ENCODE assay signal across 26 mouse cellular contexts in the genomic region with DNA sequence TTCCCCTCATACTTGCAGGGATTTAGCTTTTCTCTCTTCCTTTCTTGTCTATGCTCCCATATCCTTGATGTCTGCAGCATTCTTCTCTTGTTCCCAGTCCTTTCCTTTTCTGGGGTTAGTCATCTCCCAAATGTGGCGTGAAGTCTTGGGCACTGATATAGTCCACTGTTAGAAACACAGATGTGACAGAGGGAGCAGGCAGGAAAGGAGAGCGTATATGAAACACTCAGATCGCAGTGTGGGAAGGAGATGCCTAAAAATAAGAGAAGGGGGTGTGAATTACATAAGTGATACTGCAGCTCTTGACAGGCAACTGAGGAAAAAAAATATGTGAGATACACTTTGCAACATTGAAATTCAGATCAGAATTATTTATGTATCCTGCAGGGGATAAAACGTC. TPM values are rescaled to one million over a fixed set of nuclear protein-coding genes. Genes with fewer than 3 reads are reported as not detected.
A peak's percentile ranks its signal among the peaks of the same experiment; 100 is the strongest.
DNase-seq lines count a peak whose midpoint lies in the region; ATAC-seq and TF ChIP-seq lines count a peak whose summit lies in the region.
"Had no signal": no experiment of that assay in that cellular context is flagged by ENCODE, and none has a peak within 500 bp of the region (broad histone marks: within the 10 kb centered on the region; RNA-seq: fewer than 3 reads in every experiment).

No protein-coding gene starts in this region.

- H3K9ac ChIP-seq in lung, postnatal 0 days (replicated peaks; ENCODE audit: low read depth), result no peak overlapping the region
- H3K9ac ChIP-seq: embryonic facial prominence, embryonic 13.5 days; heart, embryonic 15.5 days; limb, embryonic 13.5 days; liver, embryonic 14.5 days had no signal

- 0 out of 2 replicates have a peak, but pooled peaks cover 9% of the 10 kb centered on the region for H3K27me3 ChIP-seq in lung, postnatal 0 days (replicated peaks; ENCODE audit: insufficient read depth, low read length)

- no peak for TF ChIP-seq EP300 in lung, postnatal 0 days (IDR thresholded peaks at IDR 0.05)

- H3K4me1 ChIP-seq in lung, postnatal 0 days (ENCODE audit: insufficient read depth, low read depth, low read length), result no peaks in the 10 kb centered on the region; the same call in 1 of the 2 replicates

- 68% methylated on average over 4 of the region's 4 CpGs for WGBS in lung, postnatal 0 days

- DNase-seq in layer of hippocampus, adult 18-20 months (ENCODE audit: low spot score in 2 of 2), result peak; percentile 35 to 73
- no peak for DNase-seq in layer of hippocampus, adult 9-10 months (ENCODE audit: low spot score)
- peak; percentile 54 to 67 for DNase-seq in left cerebral cortex, adult 18-20 months (ENCODE audit: low spot score in 2 of 2)
- peak; percentile 50 to 79 for DNase-seq in right cerebral cortex, postnatal 10 days (ENCODE audit: low spot score in 2 of 2)
- no peak for DNase-seq in gastrocnemius, adult 2 months
- DNase-seq in lung, postnatal 0 days (ENCODE audit: low spot score), result no peak
- DNase-seq: adrenal gland, postnatal 10 days; B cell, adult 2 months; cerebellum, adult 18-20 months; heart, adult 2 months; kidney, adult 2 months; kidney, postnatal 25 days; midbrain, embryonic 14.5 days; thymus, adult 18-20 months had no signal

- no peaks in the 10 kb centered on the region for H3K36me3 ChIP-seq in lung, postnatal 0 days (ENCODE audit: insufficient read depth, low read length)
- H3K36me3 ChIP-seq: embryonic facial prominence, embryonic 13.5 days; heart, embryonic 15.5 days; limb, embryonic 13.5 days had no signal

- no peak for TF ChIP-seq CTCF in gastrocnemius, adult 2 months (IDR thresholded peaks at IDR 0.05)
- TF ChIP-seq CTCF in lung, postnatal 0 days (IDR thresholded peaks at IDR 0.05), result no peak

- no peak overlapping the region for H3K27ac ChIP-seq in gastrocnemius, adult 2 months
- no peak overlapping the region for H3K27ac ChIP-seq in lung, postnatal 0 days (ENCODE audit: low read length)
- H3K27ac ChIP-seq: embryonic facial prominence, embryonic 13.5 days; heart, adult 2 months; heart, embryonic 15.5 days; hindbrain, postnatal 0 days; limb, embryonic 13.5 days; liver, embryonic 14.5 days had no signal

- peak; percentile 76 for ATAC-seq in frontal cortex, adult (ENCODE audit: low TSS enrichment)
- no peak for ATAC-seq in lung, postnatal 0 days
- ATAC-seq: hindbrain, postnatal 0 days had no signal

- H3K4me2 ChIP-seq in lung, postnatal 0 days (replicated peaks; ENCODE audit: low read depth, low read length), result no peak overlapping the region
- H3K4me2 ChIP-seq: embryonic facial prominence, embryonic 13.5 days; heart, embryonic 15.5 days; limb, embryonic 13.5 days had no signal

- no peak overlapping the region for H3K4me3 ChIP-seq in gastrocnemius, adult 2 months
- no peak overlapping the region for H3K4me3 ChIP-seq in lung, postnatal 0 days (ENCODE audit: low read depth, low read length)
- H3K4me3 ChIP-seq: embryonic facial prominence, embryonic 13.5 days; heart, adult 2 months; heart, embryonic 15.5 days; limb, embryonic 13.5 days had no signal

- intact Hi-C loops in gastrocnemius, adult 2 months (cut with DNase I), result no loop called here

- no peaks in the 10 kb centered on the region for H3K9me3 ChIP-seq in lung, postnatal 0 days (ENCODE audit: low read length)
- H3K9me3 ChIP-seq: embryonic facial prominence, embryonic 13.5 days; heart, embryonic 15.5 days; limb, embryonic 13.5 days had no signal

RNA-seq across cellular contexts. Expression of a gene that starts 2.8 kb away (rescaled TPM):
- 10 to 100 TPM; 59.1 to 60.8 TPM for total RNA-seq in layer of hippocampus, adult 18-20 months (2021)
- total RNA-seq in left cerebral cortex, adult 18-20 months (2021), result 10 to 100 TPM; 81.1 to 96.0 TPM
- total RNA-seq in gastrocnemius, adult 2 months (2021), result under 1 TPM; 0.67 to 0.99 TPM
- polyA plus RNA-seq in lung, postnatal 0 days (2015; fragmentation: Nextera tagmentation; extraction: Ambion mirVana), result 1.2 and 1.6 TPM in 2 replicates
- total RNA-seq: common myeloid progenitor, adult 5-6 weeks; hematopoietic stem cell, adult 5-6 weeks; megakaryocyte, adult 5-6 weeks had no signal

RNA-seq across cellular contexts. Expression of a gene that starts 26.0 kb away (rescaled TPM):
- total RNA-seq in layer of hippocampus, adult 18-20 months (2021), result under 1 TPM; 0.10 to 0.18 TPM
- under 1 TPM; 0.37 to 0.42 TPM for total RNA-seq in left cerebral cortex, adult 18-20 months (2021)
- not detected for total RNA-seq in gastrocnemius, adult 2 months (2021)
- not detected in 2 replicates for polyA plus RNA-seq in lung, postnatal 0 days (2015; fragmentation: Nextera tagmentation; extraction: Ambion mirVana)
- total RNA-seq: adrenal gland, postnatal 10 days; common myeloid progenitor, adult 5-6 weeks; gastrocnemius, adult 18-20 months; heart, adult 2 months; hematopoietic stem cell, adult 5-6 weeks; hindbrain, postnatal 0 days; megakaryocyte, adult 5-6 weeks had no signal
- polyA plus RNA-seq: embryonic facial prominence, embryonic 13.5 days; heart, embryonic 15.5 days; hindbrain, postnatal 0 days; kidney, adult 2 months; limb, embryonic 13.5 days; liver, embryonic 14.5 days; lung, embryonic 16.5 days; midbrain, embryonic 14.5 days; small intestine, adult 2 months had no signal

RNA-seq across cellular contexts. Expression of a gene that starts 32.4 kb away (rescaled TPM):
- total RNA-seq in layer of hippocampus, adult 18-20 months (2021), result 100 to 1,000 TPM; 105 to 115 TPM
- 100 to 1,000 TPM; 175 to 179 TPM for total RNA-seq in left cerebral cortex, adult 18-20 months (2021)
- 1 to 10 TPM; 5.5 to 8.5 TPM for total RNA-seq in gastrocnemius, adult 2 months (2021)
- 2.1 and 2.4 TPM in 2 replicates for polyA plus RNA-seq in lung, postnatal 0 days (2015; fragmentation: Nextera tagmentation; extraction: Ambion mirVana)

Comparison
In these comparisons a context has a peak if more than half of its experiments do, and no peak if none do; other contexts are left out.
1. DNase-seq: peak in layer of hippocampus, adult 18-20 months (2 of 2), left cerebral cortex, adult 18-20 months (2 of 2) and right cerebral cortex, postnatal 10 days (2 of 2); none in layer of hippocampus, adult 9-10 months (single experiment), gastrocnemius, adult 2 months (single experiment) and lung, postnatal 0 days (single experiment).
2. RNA of a gene that starts 2.8 kb away (total RNA-seq): 81.1 to 96.0 TPM in left cerebral cortex, adult 18-20 months and 59.1 to 60.8 TPM in layer of hippocampus, adult 18-20 months; 0.67 to 0.99 TPM in gastrocnemius, adult 2 months; every median in the first group is over 10 times any median in the second.
3. RNA of a gene that starts 32.4 kb away (total RNA-seq): 175 to 179 TPM in left cerebral cortex, adult 18-20 months and 105 to 115 TPM in layer of hippocampus, adult 18-20 months; 5.5 to 8.5 TPM in gastrocnemius, adult 2 months; every median in the first group is over 10 times any median in the second.